Mouse (Mus musculus): ENCODE results near the gene Trmt1.

Gene Trmt1

DNA sequence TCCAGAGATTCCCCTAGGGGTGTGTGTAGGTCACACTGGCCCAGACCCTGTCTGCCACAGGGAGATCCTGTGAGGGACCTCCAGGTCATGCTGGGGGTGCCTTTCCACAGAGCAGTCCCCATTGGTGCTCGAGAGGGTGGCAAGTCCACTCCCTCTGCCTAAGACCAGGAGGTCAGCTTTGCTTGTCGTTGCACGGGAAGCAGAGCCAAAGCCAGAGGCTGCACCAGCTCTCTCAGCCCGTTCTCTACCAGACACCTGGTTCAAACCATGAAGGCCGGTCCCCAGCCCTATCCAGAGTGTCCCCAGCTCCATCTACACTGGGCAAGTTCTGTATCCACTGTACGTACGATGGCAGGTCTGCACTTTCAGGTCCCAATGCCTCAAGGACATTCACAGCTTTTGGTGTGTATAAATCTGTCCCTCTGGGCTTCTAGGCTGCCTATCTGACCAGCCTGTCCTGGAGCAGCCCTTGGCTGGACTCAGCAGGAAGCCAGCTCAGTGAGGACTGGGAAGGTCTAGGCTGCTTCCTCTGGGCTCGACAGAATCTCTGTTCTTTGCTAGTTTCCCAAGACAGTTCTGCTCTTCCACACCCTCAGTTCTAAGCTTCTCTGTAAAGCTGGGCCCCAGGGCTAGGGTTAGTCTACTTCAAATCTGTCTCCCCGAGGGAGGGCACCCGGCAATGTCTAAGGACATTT, 39.3 kb downstream of the Trmt1 start:
- in situ Hi-C loops (cut with MboI; ENCODE audit: unreplicated experiment in 2 of 2), result no loop called here

DNA sequence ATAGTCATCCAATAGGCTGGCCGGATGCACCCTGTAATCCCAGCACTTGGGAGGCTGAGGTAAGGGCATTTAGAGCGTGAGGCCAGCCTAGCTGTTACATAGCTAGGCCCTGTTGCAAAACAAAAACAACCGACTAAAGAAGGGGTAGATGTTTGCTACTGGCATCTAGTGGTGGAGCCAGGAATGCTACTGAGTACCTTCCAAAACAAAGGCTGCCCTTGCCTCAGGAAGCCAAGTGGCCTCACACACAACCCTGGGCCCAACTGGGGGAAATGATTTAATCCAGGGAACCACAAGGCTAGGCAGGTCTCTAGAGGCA, 39.8 kb downstream of the Trmt1 start:
- in situ Hi-C loops (cut with MboI; ENCODE audit: unreplicated experiment in 2 of 2), result no loop called here

DNA sequence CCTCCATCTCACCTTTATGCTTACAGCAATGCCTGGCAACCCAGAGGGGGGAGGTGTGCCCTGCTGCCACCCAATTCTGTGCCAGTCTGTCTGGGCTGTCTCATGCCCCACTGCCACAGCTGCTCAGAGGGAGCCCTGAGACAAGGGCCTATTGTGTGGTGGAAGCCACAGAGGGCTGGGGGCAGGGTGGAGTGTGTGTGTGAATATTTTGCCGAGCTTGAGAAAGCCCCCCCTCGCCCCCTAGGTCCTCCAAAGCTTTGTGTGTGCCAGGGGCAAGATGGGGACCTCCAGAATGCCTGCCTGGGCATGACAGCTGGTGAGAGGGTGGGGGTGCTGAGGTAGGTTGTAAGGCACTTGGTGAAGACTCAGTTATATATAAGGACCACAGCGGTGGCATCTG, 42.4 kb downstream of the Trmt1 start:
- in situ Hi-C loops (cut with MboI; ENCODE audit: unreplicated experiment in 2 of 2), result no loop called here

DNA sequence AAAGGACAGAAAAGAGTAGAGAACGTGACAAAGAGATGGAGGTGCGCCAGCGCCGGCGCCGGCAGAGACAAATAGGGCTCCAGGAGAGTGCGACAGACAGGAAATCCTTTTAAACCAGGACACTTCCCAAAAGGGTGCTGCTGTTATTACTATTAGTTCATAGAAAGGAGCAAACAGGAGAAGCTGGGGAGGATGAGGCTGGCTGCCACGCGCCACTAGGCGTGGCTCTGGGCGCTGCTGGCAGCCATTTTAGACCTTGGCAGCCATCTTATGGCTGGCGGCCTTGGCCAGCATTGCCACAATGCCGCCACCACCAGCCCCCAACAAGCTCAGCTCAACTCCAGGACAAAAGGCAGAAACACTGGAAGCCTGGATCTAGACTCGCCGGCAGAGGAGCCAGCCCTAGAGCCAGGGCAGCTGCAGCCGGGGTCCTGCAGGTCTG, 43.8 kb downstream of the Trmt1 start:
- in situ Hi-C loops (cut with MboI; ENCODE audit: unreplicated experiment in 2 of 2), result no loop called here

DNA sequence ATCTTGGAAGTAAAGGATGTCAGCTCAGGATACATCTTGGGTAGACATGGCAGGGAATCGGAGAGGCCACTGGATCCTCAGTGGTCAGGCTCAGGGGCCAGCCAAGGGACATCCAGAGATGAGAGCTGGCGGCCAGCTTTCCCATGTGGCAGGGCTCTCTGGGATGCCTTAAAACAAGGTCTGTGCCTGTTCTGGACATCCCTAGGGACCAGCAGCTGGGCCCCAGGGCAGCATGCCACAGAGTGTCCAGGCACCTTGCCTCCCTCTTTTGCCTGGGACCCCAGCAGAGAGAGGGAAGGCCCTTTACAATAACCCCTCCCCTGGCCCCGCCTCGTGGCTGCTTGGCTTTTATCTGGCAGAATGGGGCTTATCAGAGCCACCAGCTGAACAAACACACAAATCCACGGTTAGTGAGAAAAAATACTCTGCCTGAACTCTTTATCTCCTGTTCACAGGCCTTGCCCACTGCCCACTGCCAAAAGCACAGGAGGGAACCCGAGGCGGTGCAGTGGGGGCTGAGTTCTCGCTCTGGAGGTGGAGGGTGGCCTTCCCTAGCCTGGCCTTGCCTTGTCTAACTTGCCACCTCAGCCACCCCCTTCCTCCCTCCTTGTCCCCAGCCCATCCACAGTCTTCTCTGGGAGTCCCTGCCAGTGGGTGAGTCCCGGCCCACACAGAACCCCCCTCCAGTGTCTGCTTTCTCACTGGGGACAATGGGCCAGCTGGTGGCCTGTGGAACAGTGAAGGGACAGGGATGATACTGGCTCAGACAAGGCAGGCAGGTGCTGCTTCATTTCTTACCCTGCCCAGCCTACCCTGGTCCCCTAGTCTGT, 44.6 kb downstream of the Trmt1 start:
- in situ Hi-C loops (cut with MboI; ENCODE audit: unreplicated experiment in 2 of 2), result no loop called here

DNA sequence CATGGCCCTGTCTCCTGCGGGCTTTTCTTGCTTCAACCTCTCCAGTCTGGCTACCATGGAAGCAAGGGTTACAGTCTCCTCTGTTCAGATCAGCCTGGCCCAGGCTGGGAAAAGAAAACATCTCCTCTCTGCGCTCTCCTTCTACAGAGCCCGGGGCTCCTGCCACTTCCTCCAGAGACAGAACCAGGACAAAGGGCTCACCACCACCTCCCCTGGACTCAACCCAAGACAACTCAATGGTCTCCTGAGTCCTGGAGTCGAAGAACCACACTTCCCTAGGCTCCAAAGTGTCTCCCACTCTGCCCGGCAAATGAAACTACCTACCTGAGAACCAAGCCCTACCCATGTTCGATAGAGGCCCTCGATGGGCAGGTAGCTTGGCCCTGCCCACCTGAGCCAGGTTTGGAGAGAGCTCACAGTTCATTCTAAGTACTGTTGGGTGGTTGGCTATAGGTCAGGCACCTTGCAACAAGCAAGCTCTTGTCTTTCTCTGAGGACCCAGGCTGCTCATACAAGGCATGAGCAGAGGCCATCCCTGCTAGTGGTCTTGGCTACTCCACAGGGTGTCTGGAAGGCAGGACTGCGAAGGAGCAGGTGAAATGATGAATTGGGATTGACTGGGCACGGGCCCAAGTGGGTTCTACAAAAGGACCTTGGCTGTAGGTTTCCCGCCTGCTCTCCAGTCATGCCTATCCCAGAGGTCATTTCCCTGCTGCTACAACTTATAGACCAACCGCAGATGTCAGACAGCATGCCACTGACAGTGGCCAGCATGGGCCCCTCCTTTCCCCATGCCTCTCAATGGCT, 45.5 kb downstream of the Trmt1 start:
- in situ Hi-C loops (cut with MboI; ENCODE audit: unreplicated experiment in 2 of 2), result no loop called here

DNA sequence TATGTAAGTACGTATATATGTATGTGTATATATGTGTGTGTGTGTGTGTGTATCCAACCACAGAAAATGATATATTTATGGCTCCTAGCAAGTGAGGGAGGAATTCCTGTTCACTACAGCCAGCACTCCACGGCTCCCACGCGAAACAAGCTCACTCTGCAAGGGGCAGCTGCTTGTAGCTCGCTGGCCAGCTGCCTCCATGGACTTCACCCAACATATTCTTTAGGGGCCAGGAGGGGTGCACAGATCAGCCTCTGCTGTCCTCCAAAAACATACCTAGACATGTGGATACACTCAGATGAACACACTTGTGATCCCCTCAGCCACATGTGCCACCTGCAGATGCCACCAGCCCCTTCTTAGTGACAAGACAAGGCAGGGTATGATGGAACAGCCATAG, 46.4 kb downstream of the Trmt1 start:
- in situ Hi-C loops (cut with MboI; ENCODE audit: unreplicated experiment in 2 of 2), result no loop called here

DNA sequence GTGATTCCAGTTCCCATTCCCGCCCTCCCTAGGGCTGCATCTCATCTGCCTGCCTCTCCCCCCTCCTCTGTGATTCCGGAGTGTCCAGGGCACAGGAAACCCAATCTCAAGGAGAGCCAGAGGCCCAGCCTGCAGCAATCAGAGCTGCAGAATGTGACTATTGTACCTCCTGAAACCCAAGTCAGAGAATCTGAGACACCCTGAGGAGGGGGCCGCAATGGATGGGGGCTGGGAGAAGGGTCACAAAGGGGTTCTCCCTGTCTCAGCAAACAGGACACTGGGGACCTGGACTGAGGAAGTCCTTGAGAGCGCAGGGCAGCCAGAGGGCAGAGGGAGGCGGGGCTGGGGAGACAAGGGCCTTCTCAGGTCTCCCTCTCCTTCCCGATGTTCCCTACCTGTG, 46.9 kb downstream of the Trmt1 start:
- in situ Hi-C loops (cut with MboI; ENCODE audit: unreplicated experiment in 2 of 2), result no loop called here

DNA sequence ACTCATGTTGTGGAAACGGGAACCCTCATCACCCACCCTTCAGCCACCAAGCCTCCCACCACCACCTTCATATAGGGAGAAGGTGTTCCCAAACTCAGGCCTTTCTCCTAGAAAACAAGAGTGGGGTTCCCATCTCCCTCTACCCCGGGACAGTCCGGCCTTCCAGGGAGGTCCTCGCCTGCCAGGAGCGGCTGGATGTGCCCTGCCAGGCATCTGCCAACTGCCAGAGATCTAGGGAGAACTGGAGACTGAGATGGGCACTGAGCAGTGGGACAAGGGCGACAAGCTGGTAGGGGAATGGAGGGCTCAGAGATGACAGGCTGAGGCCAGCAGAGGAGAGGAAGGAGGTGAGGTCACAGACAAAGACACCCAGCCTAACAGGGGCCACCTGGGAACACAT, 47.9 kb downstream of the Trmt1 start:
- in situ Hi-C loops (cut with MboI; ENCODE audit: unreplicated experiment in 2 of 2), result no loop called here

DNA sequence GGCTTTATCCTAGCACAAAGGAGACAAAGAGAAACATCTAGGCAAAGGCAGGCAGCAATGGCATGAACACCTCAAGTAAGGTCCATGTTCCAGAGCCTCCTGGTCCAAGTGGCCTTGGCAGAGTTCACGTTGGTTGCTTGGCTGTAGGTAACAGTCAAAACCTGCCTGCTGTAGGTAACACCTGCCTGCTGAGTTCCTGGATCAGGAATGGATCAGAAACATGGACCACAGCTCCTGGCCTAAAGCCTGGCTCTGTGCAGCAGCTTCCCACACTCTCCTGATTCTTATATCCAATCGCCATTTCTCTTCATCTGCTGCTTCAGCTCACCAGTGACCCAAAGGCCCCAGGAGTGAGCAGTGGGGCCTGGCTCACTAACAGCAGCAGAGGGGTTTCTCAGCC, 48.6 kb downstream of the Trmt1 start:
- in situ Hi-C loops (cut with MboI; ENCODE audit: unreplicated experiment in 2 of 2), result loop anchor here in 1 of 2 experiments (5.0 kb wide), 1 partner anchor 78 kb away; no protein-coding TSS in a partner anchor

DNA sequence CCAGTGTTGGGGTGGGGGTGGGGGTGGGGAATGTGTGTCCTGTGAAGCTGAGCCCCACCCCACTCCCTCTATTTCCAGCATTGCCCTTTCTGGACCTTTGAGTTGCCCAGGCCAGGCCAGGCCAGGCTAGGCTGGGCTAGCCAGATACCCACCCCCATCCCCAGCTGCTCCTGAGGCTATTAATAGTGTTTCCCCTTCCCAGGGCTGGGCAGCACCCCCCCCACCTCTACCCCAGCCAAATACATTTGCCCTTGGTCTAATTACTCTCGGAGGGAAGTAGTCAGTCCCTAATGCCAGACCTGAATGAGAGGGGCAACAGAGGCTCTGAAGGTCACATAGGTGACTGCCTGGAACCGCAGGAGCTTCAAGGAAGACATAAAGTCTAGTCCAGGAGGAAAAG, 49.5 kb downstream of the Trmt1 start:
- in situ Hi-C loops (cut with MboI; ENCODE audit: unreplicated experiment in 2 of 2), result loop anchor here in 1 of 2 experiments (5.0 kb wide), 1 partner anchor 77 kb away; no protein-coding TSS in a partner anchor

DNA sequence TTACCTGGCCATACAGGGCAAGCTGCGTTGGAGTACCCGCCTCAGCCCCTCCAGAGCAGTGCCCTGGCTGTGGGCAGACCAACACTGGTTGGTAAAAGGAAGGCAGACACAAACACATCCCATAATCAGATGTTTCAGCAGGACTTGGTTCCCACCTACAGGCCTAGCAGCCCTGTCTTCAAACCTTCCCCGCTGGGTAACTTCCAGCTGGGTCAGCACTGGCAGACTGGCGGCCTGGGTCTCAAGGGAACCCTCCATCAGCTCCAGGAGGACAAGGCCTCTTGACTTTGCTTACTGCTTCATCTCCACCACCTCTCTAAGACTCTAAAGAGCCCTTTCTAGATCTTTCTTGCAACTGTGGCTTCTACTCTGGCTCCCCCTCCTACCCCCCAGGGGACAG, 50.4 kb downstream of the Trmt1 start:
- in situ Hi-C loops (cut with MboI; ENCODE audit: unreplicated experiment in 2 of 2), result loop anchor here in 1 of 2 experiments (5.0 kb wide), 1 partner anchor 76 kb away; no protein-coding TSS in a partner anchor

DNA sequence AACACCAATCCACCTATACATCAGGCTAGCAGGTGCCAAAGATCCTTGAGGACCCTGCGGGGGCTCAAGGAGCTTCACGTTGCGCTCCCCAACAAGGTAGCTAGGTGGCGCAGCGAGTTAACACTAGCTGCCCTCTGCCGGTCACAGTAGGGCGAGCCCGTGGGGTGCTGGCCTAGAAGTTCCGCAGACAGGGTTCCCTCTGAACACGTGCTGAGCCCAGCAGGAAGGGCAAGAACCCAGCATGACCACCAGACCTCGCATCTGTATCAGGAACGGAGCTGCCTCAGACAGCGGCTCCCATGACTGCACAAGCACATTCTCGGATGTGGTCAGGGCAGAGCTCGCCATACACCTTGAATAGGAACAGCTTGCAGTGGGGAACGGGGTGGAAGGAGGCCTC, 51.5 kb downstream of the Trmt1 start:
- in situ Hi-C loops (cut with MboI; ENCODE audit: unreplicated experiment in 2 of 2), result loop anchor here in 1 of 2 experiments (5.0 kb wide), 1 partner anchor 75 kb away; no protein-coding TSS in a partner anchor

DNA sequence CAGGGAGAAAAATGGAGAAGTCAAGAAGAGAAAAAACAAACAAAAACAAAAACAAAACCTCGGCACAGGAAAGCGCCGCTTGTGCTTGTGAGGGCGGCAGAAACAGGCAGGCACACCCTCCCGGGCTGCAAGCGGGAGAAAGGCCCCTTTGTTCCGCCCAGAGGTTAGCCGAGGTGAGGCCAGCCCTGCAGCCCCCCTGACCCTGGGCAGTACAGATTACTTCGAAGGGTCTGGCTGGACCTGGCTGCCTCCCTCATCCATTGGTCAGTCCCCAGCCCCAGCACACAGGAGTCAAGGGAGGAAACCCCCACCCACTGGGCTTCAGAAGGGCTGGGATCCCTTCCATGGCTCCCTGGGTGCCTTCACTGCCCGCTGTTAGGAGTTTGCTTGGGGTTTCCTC, 52.2 kb downstream of the Trmt1 start:
- in situ Hi-C loops (cut with MboI; ENCODE audit: unreplicated experiment in 2 of 2), result loop anchor here in 1 of 2 experiments (5.0 kb wide), 1 partner anchor 74 kb away; no protein-coding TSS in a partner anchor

DNA sequence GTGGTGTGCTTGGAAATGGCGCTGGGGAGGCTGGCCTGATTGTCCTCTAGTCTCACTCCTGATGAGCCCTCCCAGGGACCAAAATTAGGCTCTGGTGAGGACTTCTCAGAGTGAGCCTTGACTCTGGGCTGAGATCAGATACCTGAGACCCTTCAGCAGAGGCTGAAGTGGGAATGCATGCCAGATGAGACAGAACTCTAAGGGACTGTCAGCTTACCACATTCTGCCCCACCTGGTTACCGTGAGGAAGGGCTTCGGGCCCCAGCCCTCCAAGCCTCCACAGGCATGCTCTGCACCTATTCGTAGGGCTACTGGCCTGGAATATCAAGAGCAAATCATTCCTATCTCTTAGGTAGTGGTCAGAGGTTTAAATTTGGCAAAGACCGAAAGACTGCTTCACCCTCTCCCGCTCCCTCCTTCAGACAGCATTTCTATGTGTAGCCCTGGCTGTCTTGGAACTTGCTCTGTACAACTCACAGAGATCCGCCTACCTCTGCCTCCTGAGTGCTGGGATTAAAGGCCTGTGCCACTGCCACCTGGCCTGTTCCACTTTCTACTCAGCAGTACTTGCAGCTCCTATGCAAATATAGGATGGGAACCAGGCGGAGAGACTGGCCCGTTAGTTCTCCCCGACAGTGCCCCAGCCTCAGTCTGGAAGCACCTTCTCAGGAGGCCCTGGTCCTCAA, 52.8 kb downstream of the Trmt1 start:
- in situ Hi-C loops (cut with MboI; ENCODE audit: unreplicated experiment in 2 of 2), result loop anchor here in 1 of 2 experiments (5.0 kb wide), 1 partner anchor 73 kb away; no protein-coding TSS in a partner anchor

DNA sequence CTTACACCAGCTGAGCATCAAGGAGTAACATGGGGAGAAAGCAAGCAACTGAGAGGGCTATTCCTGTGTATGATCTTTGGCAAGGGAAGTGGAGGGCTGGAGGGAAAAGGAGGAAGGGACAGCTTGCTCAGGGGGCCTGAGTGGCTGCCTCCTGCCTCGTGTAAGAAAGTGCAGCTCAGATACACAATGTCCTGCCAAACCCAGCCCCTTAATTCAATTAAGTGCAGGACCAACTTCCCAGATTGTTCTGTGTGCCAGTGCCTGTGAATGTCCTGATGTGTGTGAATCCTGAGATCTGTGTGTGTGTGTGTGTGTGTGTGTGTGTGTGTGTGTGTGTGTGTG, 53.3 kb downstream of the Trmt1 start:
- in situ Hi-C loops (cut with MboI; ENCODE audit: unreplicated experiment in 2 of 2), result loop anchor here in 1 of 2 experiments (5.0 kb wide), 1 partner anchor 73 kb away; no protein-coding TSS in a partner anchor

DNA sequence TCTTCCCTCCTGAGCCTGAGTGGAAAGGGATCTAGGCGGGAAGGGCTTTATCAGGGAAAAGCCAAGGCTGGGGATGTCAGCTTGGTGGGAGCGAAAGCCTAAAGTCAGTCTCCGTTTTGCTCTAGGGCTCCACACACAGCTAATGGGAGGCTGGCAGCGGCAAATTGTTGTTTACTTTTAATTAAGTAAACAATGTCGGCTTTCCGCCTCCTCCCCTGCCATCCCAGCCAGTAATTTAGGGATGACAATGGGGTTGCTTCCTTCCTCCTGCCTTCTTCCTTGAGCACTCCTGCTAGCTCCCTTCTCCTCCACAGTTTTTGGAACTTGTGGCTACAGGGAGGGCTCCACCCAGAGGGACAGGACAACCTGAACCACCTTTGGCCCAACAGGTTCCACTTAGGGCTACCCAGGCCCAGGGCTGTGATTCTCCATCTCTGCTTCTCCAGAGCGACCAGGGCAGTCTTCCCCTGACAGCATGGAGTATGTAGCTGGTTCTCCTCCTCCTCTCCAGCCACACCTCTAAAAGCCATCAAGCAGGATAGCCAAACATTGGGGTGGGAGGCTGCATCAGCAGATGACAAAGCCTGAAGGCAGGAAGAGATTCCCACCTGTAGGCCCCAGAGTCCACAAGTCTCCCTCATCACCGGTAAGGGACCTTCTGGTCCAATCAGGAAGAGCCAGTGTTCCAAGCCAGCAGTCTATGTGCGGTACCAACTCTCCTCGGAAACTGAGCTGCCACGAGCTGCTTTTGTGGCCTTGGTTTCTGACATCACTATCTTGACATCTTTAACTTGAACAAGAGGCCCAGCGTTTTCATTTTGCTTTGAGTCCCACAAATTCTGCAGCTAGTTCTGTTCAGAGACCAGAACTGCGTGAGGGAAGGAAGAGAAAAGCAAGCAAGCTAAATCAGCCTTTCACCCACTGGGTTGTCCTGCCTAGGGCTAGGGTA, 55.1 kb downstream of the Trmt1 start:
- in situ Hi-C loops (cut with MboI; ENCODE audit: unreplicated experiment in 2 of 2), result no loop called here

DNA sequence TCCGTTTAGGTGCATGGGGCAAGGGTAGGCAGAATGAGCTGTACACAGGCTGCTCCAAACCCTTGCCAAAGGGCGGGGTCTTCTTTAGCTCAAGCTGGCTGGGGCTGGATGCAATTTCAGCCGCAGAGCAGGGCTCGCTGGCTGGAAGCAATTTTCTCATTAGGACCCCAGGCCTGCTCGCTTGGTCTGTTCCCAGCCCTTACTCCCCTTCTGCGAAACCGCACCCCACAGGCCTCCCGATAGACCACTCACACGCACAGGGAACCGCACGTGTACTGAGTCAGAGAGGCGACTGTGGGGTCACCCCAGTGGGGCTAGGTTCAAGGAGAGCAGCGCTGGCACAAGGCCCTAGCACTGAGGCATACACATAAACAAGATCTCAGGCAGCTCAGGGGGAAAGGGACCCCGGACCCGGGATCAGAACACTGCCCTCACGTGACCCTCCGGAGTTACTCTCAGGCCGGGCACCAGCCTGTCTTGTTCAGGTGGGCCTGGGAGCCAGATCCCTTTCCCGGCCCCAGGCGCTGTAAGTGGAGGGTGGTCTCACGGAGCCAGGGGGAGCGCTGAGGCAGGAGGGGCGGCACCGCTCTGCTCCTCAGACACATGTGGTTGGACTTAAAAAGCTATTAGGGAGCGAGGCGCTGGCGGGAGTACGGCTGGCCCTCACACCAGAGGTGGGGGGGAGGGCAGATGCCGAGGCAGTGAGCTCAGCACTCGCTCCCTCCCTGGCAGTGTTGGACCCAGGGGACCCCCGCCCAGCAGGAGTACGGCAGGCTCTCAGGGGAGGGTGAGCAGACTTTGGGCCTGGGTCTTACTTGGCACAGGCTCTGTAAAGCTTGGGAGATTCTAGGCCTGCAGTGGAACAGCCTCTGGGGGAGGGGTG, 56.3 kb downstream of the Trmt1 start:
- in situ Hi-C loops (cut with MboI; ENCODE audit: unreplicated experiment in 2 of 2), result no loop called here

All from v-Abl transformed pro-B cells (cell line).